Mouse (Mus musculus) gastrocnemius, postnatal 36 days (tissue): ENCODE measurements around the gene Nup188. TPM values are rescaled to one million over a fixed set of nuclear protein-coding genes. Genes with fewer than 3 reads are reported as not detected.

Source experiments
- DNase-seq, 2 experiments: peaks; one replicate each; pipeline ENCODE4 v3.0.0; 2022
- intact Hi-C: fragments of 180-260 bp; cut with DNase I; formaldehyde crosslinking; loops from one replicate; pipeline ENCODE4 v1.15.1; 2025
- total RNA-seq, 2 experiments: library from RNA; stranded (reverse); gene quantifications; 2 replicates each; pipeline ENCODE4 v1.2.3; 2021

Gene Nup188
- total RNA-seq, 2 experiments from 2014 or later: 6.9 to 9.1 TPM

GRCm38 (mm10) chr2:30337179-30337578 is 51.0 kb downstream of the Nup188 start:
- intact Hi-C loops: no loop called here
- no peak for DNase-seq

DNA sequence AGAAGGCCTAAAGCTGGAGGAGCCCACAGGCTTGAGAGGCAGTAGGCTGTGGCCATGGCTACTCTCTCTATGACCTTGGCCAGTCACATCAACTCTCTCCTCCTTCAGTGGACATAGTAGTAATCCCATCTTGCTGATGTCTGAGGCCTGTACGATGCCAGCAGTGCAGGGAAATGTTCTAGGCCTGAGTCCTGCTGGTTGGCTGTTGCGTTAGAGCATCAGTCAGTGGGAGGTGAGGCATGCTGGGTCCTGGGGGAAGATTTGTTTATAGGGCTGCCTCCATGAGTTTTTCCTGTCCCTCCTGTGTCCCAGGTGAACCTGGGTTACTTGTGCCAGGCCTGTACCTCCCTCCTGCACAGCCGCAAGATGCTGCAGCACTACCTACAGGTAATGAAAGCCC is 55.9 kb downstream of the Nup188 start:
- intact Hi-C loops: no loop called here
- DNase-seq: no peak

GRCm38 (mm10) chr2:30342544-30342943 is 56.3 kb downstream of the Nup188 start:
- DNase-seq: no peak
- intact Hi-C loops: no loop called here

DNA sequence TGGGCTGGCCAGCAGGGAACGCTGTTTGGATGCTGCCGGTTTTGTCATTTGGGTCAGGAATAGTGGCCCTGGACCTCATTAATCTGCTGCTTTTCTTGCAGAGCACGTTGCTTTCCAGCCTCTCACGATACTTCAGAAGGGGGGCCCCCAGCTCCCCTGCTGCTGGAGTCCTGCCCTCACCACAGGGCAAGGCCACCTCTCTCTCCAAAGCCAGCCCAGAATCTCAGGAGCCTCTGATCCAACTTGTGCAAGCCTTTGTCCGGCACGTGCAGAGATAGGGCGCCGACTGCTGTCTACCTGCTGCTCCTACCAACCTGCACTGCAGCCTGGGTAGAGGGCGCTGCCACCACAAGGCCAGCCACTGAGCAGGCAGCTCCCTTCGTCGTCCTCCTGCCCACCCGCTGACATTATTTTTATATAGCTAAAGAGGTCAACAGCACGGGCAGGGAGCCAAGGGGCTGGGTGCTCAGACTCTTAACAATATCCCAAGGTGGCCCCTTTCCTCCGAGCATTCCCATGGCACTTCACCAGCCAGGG is 57.5 kb downstream of the Nup188 start:
- intact Hi-C loops: no loop called here
- no peak for DNase-seq

DNA sequence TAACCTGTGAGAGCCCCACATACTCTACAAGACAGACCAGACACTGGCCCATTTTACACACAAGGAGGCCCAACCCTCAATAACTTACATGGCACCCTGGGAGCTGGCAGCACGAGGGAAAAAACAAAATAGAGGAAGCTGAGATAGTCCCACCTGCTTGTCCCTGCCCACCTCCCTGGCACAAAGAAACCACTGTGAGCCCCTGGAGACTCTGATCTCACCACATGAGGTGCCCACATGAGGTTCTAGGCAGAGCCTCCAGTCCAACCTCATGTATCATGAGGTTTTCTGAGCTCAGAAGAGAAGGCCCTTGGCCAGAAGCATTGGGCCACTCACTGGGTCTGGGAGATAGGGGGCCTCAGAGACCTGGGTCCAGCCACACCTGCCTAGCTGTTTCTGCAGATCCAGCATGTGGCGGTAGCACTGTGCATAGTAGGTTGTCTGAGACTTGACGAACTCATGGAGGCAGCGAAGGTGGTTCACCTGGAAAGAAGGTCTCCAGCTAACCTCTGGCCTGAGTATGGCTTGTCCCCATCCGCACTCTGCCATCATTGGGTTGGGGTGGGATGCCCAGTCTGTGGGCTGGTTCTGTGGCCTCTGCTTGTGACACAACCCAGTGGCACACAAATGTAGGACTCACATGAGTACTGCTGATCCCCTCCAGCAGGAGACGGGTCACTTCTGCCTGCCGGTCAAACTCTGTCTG is 59.9 kb downstream of the Nup188 start:
- intact Hi-C loops: no loop called here
- no peak for DNase-seq

DNA sequence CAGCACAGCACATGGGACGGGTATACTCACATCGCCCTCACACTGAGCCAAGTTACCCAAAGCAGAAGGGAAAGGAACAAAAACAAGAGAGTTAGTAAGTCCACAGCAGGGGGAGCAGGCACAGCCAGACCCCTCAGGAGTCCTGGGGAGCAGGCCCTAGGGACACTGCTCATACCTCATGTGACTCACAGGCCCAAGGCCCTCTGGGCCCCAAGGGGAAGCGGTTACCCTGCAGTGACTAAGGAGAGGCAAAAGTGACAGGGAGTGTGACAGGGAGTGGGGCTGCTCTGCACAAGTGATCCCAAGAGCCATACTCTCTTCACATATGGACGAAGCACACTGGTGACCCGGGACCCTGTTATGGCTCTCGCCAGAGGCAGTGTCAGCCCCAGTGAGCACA is 63.0 kb downstream of the Nup188 start:
- intact Hi-C loops: no loop called here
- DNase-seq: no peak

DNA sequence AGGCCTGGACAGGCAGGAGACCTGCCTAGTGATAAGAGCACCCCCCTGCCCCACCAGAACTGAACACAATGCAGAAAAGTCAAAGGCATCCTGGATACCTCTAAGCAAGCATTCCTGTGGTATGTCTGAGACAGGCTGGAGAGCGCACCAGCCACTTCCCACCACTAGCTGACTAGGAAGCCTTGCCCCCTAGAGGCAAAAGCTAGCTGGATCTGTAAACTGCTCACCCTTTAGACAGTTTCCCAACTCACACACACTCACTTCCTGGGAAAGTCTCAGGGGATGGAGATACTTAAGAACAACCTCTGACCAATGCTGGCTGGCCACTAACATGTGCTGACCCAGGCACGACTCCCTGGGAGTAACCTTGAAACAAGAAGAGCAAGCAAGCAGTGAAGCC is 65.0 kb downstream of the Nup188 start:
- DNase-seq: no peak

GRCm38 (mm10) chr2:30355861-30356260 is 69.7 kb downstream of the Nup188 start:
- DNase-seq: no peak
- intact Hi-C loops: no loop called here

More for the DNA sequence above, 65.0 kb downstream of the Nup188 start:
- intact Hi-C loops: no loop called here

DNA sequence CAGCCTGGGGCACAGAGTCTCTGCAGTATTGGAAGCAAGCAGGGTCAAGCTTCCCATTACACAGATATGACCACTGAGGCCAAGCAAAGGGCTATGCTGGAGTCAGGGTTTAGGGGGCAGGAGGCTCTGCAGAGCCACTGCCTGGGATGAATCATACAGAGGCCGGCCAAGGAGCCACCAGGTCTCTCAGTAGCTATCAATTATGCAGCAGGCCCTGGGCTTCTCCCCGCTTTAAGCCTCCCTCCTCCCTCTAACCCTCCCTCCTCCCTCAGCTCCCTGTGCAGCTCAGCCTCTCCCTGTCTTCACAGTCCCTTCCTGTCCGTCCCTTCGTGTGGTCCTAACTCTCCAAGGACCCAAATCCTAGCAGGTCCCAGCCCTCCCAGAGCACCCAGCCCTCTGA is 70.1 kb downstream of the Nup188 start:
- DNase-seq: no peak
- intact Hi-C loops: no loop called here

DNA sequence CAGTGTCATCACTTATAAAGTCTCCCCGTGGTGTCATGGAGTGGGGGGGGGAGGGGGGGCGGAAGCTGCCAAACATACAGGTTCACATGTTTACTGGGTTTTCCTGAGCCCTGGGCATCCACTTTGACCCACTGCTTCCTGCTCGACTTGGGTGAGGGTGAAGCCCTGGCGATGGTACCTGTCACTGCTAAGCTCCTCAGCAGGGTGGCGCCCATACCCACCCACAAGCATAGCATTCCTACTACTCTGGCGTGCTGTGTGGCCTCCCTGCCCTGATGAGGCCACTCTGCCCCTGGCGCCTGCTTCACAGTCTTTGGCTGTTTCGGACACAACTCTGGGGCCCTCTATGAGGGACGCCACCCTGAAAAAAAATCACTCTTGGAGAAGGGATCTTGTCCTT is 70.7 kb downstream of the Nup188 start:
- no peak for DNase-seq
- intact Hi-C loops: no loop called here

GRCm38 (mm10) chr2:30357552-30358510 is 71.6 kb downstream of the Nup188 start:
- no peak for DNase-seq
- intact Hi-C loops: no loop called here

DNA sequence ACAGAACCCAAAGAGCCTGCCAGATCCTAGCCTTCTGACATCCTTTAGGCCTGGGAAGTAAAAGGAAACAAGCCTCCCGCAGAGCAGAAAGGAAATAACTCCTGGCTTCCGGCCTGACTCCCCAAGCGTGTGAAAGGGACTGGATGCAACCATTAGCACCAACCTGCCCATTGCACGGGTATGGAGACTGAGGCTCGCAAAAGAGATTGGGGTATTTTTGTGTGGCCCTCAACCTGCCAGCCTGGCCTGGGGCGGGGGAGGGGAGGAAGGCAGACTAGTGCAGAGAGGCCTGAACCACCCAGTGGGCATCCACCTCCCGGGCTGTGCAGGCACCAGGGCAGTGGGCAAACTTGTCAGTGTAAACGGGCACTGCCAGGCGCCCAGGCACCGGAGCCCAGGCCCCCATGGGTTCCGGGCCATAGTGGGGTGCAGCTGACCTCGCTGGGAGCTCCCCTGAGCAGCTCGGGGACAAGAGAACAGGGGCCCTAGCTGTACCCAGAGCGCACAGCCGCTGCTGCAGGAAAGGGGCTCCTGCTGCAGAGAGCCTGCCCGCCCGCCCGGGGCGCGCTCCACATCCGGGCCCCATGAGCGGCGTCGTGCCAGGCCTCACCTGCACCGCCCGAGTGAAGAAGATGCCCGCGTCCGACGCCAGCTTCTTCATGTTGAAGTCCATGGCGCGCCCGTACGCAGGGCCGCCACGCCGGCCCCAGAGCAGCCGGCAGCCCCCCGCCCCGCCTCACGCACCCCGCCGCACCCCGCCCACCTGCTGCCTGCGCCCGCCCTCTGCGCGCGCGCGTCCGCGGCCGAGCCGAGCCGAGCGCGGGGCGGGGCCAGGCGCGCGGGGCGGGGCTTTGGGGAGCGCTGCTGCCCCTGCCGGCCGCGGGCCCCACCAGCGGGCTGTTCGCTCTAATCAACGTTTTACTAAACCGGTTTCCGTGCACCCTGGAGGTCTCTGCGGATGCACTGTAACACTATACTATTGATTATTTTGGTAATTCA is 72.6 kb downstream of the Nup188 start, which contains the start of gene Sh3glb2:
Sh3glb2 (minus strand) TSS at position 805 of the 999 bp plus-strand sequence.
- intact Hi-C loops: no loop called here
- peak; percentile 73 to 81 for DNase-seq

- intact Hi-C loops: no loop called here
- no peak for DNase-seq
Measured at GRCm38 (mm10) chr2:30360626-30361025, 74.4 kb downstream of the Nup188 start.

GRCm38 (mm10) chr2:30362865-30363264 is 76.7 kb downstream of the Nup188 start:
- intact Hi-C loops: no loop called here
- no peak for DNase-seq

GRCm38 (mm10) chr2:30363773-30364650 is 77.8 kb downstream of the Nup188 start, which contains the start of gene Miga2:
Miga2 (plus strand) TSS chr2:30364233.
- intact Hi-C loops: no loop called here

DNA sequence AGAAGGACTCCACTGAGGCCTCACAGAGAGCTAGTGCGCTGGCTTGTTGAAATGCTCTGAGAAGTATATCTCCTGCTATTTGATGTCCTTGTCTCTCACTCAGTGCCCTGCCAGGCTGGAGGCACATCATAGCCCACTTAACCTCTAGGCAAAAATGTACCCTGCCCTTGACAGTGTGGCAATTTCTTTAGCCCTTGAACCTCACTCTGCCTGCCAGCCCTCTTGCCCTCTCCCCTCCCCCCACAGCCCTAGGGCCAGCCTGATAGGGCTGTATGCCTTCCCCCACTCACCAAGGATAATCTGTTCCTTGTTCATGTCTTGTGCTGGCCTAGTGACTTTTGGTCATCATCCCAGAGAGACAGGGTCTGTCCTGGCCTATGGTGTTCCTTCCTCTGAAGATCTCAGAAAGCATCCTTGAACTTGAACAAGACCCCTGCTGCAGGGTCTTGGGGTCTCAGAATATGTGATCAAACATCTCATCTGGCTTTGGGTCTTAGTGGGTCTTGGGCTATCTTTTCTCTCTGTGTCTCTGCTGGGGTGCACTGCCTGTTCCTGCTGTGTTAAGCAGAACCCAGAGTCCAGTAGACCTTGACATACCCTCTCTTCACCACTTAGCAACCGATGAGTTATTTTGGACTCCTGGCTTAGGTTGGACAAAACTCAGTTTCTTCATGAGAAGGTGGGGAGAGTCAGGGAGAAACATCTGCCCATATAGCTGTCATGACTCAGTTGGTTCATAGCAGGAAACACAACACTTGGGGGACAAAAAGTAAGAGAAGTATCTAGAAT is 79.3 kb downstream of the Nup188 start:
- DNase-seq: no peak
- intact Hi-C loops: no loop called here

More at GRCm38 (mm10) chr2:30363773-30364650, 77.8 kb downstream of the Nup188 start, which contains the start of gene Miga2:
- peak; percentile 98 to 99 for DNase-seq

DNA sequence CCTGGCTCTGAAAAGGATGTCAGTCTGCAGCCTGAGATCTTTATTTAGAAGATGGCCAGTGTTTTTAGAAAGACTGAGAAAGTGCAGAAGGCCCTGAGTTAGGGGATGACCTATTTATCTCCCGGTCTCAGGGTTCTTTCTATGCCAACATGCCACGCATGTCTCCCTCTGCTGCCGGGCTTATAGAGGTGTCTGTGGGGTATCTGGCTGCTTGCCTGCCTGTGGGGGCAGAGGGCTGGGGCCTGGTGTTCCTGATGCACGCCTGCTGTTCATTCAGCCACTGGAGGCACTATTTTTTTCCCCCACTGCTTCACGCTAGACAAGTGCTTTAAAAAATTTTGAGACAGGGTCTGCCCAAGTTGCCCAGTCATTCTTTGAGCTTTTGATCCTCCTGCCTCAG is 80.0 kb downstream of the Nup188 start:
- intact Hi-C loops: no loop called here
- no peak for DNase-seq

DNA sequence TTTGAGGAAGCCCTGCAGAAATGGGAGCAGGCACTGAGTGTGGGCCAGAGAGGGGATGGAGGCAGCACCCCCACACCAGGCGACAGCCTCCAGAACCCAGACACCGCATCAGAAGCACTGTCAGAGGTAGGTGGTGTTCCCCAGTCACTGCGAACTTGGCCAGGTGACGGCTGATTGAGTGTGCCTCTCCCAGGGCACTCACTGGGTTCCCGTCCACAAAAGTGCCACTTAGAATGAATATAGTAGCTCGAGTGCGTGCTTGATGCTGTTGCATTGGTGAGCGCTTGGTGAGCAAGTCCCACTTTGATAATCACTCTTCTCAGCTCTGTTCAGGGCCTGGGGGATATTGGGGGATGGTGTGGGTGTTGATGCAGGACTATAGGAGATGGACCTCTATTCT is 85.3 kb downstream of the Nup188 start:
- DNase-seq: no peak
- intact Hi-C loops: no loop called here
